In genomic region chr2:165851811-165852415, GRCm38 (mm10) we compare ENCODE assay signal across 10 mouse cellular contexts. TPM values are rescaled to one million over a fixed set of nuclear protein-coding genes. Genes with fewer than 3 reads are reported as not detected.
A peak's percentile ranks its signal among the peaks of the same experiment; 100 is the strongest.
DNase-seq lines count a peak whose midpoint lies in the region; ATAC-seq and TF ChIP-seq lines count a peak whose summit lies in the region.
"Had no signal": no experiment of that assay in that cellular context is flagged by ENCODE, and none has a peak within 500 bp of the region (broad histone marks: within the 10 kb centered on the region; RNA-seq: fewer than 3 reads in every experiment).

No protein-coding gene starts in this region.

- no peak for TF ChIP-seq POLR2A in cortical plate, adult 2 months (IDR thresholded peaks at IDR 0.05; ENCODE audit: extremely low read depth, insufficient read depth, low read length)

- no peak overlapping the region for H3K4me3 ChIP-seq in intestine, embryonic 14.5 days (ENCODE audit: low read depth, low read length)
- no peak overlapping the region for H3K4me3 ChIP-seq in intestine, postnatal 0 days (ENCODE audit: low read depth, low read length)
- H3K4me3 ChIP-seq in brown adipose tissue, adult 24 weeks (ENCODE audit: insufficient read depth, low read depth, low read length), result no peak overlapping the region
- H3K4me3 ChIP-seq in cortical plate, adult 2 months (ENCODE audit: insufficient read depth, low read length), result no peak overlapping the region
- no peak overlapping the region for H3K4me3 ChIP-seq in macrophage (ENCODE audit: inconsistent target)

- peaks cover 36% of the 10 kb centered on the region for H3K4me1 ChIP-seq in intestine, embryonic 14.5 days (replicated peaks; ENCODE audit: control insufficient read depth, insufficient read depth, low read length)
- H3K4me1 ChIP-seq in intestine, postnatal 0 days (replicated peaks; ENCODE audit: control insufficient read depth, insufficient read depth, low read length), result peaks cover 17% of the 10 kb centered on the region
- peaks cover 36% of the 10 kb centered on the region for H3K4me1 ChIP-seq in brown adipose tissue, adult 24 weeks (ENCODE audit: control insufficient read depth, insufficient read depth, insufficient read length, low read length)
- H3K4me1 ChIP-seq in cortical plate, adult 2 months (ENCODE audit: control insufficient read depth, insufficient read depth, low read length), result peaks cover 27% of the 10 kb centered on the region

- H3K9ac ChIP-seq in intestine, embryonic 14.5 days (ENCODE audit: low read length), result no peak overlapping the region
- no peak overlapping the region for H3K9ac ChIP-seq in intestine, postnatal 0 days (ENCODE audit: low read depth, low read length)

- no peak for TF ChIP-seq CTCF in intestine, postnatal 0 days (IDR thresholded peaks at IDR 0.05; ENCODE audit: low read depth)
- no peak for TF ChIP-seq CTCF in cortical plate, adult 2 months (IDR thresholded peaks at IDR 0.05; ENCODE audit: extremely low read depth, insufficient read depth, low read length)

- ATAC-seq in intestine, embryonic 14.5 days (replicated peaks; ENCODE audit: low FRiP score, low TSS enrichment, low read depth), result no peak
- no peak for ATAC-seq in intestine, postnatal 0 days

- no peaks in the 10 kb centered on the region for H3K27me3 ChIP-seq in intestine, embryonic 14.5 days (replicated peaks; ENCODE audit: control insufficient read depth, insufficient read depth, low read length)
- no peaks in the 10 kb centered on the region for H3K27me3 ChIP-seq in intestine, postnatal 0 days (replicated peaks; ENCODE audit: control insufficient read depth, insufficient read depth, low read length)

- H3K4me2 ChIP-seq in intestine, embryonic 14.5 days (ENCODE audit: low read length), result no peak overlapping the region
- H3K4me2 ChIP-seq in intestine, postnatal 0 days (replicated peaks; ENCODE audit: low read depth), result no peak overlapping the region

- peaks cover 36% of the 10 kb centered on the region for H3K36me3 ChIP-seq in intestine, embryonic 14.5 days (ENCODE audit: control insufficient read depth, insufficient read depth, low read length)
- H3K36me3 ChIP-seq in intestine, postnatal 0 days (ENCODE audit: control insufficient read depth, insufficient read depth), result peaks cover 49% of the 10 kb centered on the region
- H3K36me3 ChIP-seq in macrophage (ENCODE audit: inconsistent target), result peaks cover 49% of the 10 kb centered on the region

- no peaks in the 10 kb centered on the region for H3K9me3 ChIP-seq in intestine, embryonic 14.5 days (ENCODE audit: control insufficient read depth, low read length)
- no peaks in the 10 kb centered on the region for H3K9me3 ChIP-seq in intestine, postnatal 0 days (ENCODE audit: control insufficient read depth)

- peaks cover 100% of the 10 kb centered on the region for H3K79me2 ChIP-seq in macrophage (ENCODE audit: inconsistent target)

- WGBS in intestine, embryonic 14.5 days, result 93% methylated on average over 13 of the region's 13 CpGs
- 77% methylated on average over 13 of the region's 13 CpGs for WGBS in intestine, postnatal 0 days
- WGBS in macrophage (ENCODE audit: missing documents), result 86% methylated on average over 12 of the region's 13 CpGs

- intact Hi-C loops in left cerebral cortex, postnatal 4 days (cut with DNase I), result no loop called here

- no peak for DNase-seq in intestine, embryonic 14.5 days (ENCODE audit: low spot score)
- no peak for DNase-seq in urinary bladder, postnatal 36 days (ENCODE audit: low spot score in 2 of 2)
- no peak for DNase-seq in left cerebral cortex, postnatal 4 days
- no peak for DNase-seq in spleen, postnatal 14 days (ENCODE audit: low spot score in 2 of 2)
- DNase-seq: gastrocnemius, postnatal 25 days; thymus, postnatal 36 days had no signal

- H3K27ac ChIP-seq in intestine, embryonic 14.5 days (ENCODE audit: low read depth), result 0 out of 2 replicates have a peak overlapping the region, but pooled peaks have one; percentile 6
- no peak overlapping the region for H3K27ac ChIP-seq in intestine, postnatal 0 days (ENCODE audit: low read depth, low read length)
- H3K27ac ChIP-seq in brown adipose tissue, adult 24 weeks (replicated peaks; ENCODE audit: low read depth, low read length), result peak overlapping the region; percentile 65
- peak overlapping the region; percentile 32; the same call in 1 of the 2 replicates for H3K27ac ChIP-seq in cortical plate, adult 2 months (ENCODE audit: insufficient read depth, low read length)
- H3K27ac ChIP-seq in macrophage, result peak overlapping the region; percentile 8; the same call in 1 of the 2 replicates

RNA-seq across cellular contexts. Expression of gene Zmynd8, which starts 46.9 kb away (rescaled TPM):
- 49.2 and 53.6 TPM in 2 replicates for polyA plus RNA-seq in intestine, embryonic 14.5 days (2014; fragmentation: Nextera tagmentation; extraction: Ambion mirVana)
- 43.5 and 57.7 TPM in 2 replicates for polyA plus RNA-seq in intestine, postnatal 0 days (2015; fragmentation: Nextera tagmentation; extraction: Ambion mirVana)
- 6.7 and 17.9 TPM in 2 replicates for polyA plus RNA-seq in brown adipose tissue, adult 24 weeks (2012; ENCODE audit: insufficient read depth, insufficient read length, missing spikeins)
- 90.5 and 106 TPM in 2 replicates for polyA plus RNA-seq in cortical plate, adult 2 months (2012; rRNA removed)
- total RNA-seq in macrophage (2018; cell fraction: chromatin; rRNA removed), result 100 to 1,000 TPM; 113 to 715 (median 441) TPM
- total RNA-seq in macrophage (2018; cell fraction: cytosol; rRNA removed), result 100 to 1,000 TPM in 8 of 26 experiments, 10 to 100 TPM in 18; 32.1 to 112 (median 96.4) TPM
- 100 to 1,000 TPM in 22 of 26 experiments, 10 to 100 TPM in 4; 57.9 to 347 (median 193) TPM for total RNA-seq in macrophage (2018; cell fraction: nucleus; rRNA removed)
- 52.3 to 95.5 TPM (median 75.2 TPM) in 3 replicates for polyA plus RNA-seq in macrophage (2018)
- total RNA-seq in left cerebral cortex, postnatal 4 days (2021), result 100 to 1,000 TPM; 118 to 120 TPM
